Mouse (Mus musculus) brown adipose tissue, adult 24 weeks (tissue): ENCODE data around the gene Ell. TPM values are rescaled to one million over a fixed set of nuclear protein-coding genes. Genes with fewer than 3 reads are reported as not detected.

ENCODE experiments used
- H3K27ac ChIP-seq: fragments of 200-500 bp; replicated peaks from 2 replicates; pipeline ENCODE4 v1.5.1; 2012; ENCODE audit warnings: low read depth, mild to moderate bottlenecking, low read length
- H3K4me1 ChIP-seq: fragments of 200-500 bp; 2 replicates; pipeline ENCODE4 v1.6.1; 2012; ENCODE audit warnings: low read length, mixed read lengths; ENCODE audit not compliant: control insufficient read depth, insufficient read depth, insufficient read length
- H3K4me3 ChIP-seq: fragments of 200-500 bp; 2 replicates; pipeline ENCODE4 v1.5.1; 2012; ENCODE audit warnings: low read depth, mild to moderate bottlenecking, low read length, moderate library complexity; ENCODE audit not compliant: insufficient read depth
- polyA plus RNA-seq: library from polyadenylated mRNA; stranded (reverse); fragments of >200 nt; gene quantifications from 2 replicates; pipeline ENCODE4 v1.2.4, GENCODE M21; 2012; ENCODE audit not compliant: missing spikeins, insufficient read depth, insufficient read length

Ell gene
- polyA plus RNA-seq, 1 experiment: 9.1 TPM

DNA sequence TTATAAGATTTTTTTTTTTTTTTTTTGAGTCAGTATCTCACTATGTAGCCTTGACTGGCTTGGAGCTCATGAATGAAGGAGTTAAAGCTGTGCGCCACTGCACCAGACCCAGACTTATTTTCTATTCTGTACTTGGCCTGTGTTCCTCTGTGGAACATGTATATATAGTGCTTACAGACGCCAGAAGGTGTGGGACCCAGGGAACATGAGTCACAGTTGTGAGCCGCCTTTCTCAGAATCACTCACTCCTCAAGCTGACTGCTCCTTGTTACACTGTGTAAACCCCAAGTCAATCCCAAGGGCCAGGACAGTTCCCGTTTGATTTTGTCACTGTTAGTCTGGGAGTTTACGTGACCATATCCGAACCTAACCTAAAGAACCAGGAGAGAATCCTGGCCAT, 20.2 kb upstream of the Ell start:
- no peak overlapping the region for H3K27ac ChIP-seq
- peaks cover 7% of the 10 kb centered on the region; the same call in 1 of the 2 replicates for H3K4me1 ChIP-seq
- H3K4me3 ChIP-seq: no peak overlapping the region

DNA sequence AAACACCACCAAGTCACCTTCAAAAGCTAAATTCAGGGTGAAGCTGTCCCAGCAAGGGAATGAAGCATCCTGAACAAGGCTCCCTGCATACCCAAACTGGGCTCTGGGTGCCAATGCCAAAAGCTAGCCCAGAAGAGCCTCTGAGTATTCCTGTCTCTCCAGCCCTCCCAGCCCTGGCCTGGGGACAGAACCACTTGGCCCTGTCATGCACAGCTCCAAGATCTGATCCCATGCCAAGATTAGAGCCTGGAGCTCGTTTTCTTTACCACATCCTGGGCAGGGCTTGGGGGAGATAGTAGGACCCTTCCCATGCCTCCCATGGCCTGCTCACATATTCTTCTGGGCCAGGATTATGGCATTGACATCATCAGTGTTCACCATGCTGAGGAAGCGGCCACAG, 19.7 kb upstream of the Ell start:
- Histone ChIP-seq H3K27ac (no peak overlapping the region), H3K4me3 (no peak overlapping the region), H3K4me1 (peaks cover 7% of the 10 kb centered on the region; the same call in 1 of the 2 replicates)

DNA sequence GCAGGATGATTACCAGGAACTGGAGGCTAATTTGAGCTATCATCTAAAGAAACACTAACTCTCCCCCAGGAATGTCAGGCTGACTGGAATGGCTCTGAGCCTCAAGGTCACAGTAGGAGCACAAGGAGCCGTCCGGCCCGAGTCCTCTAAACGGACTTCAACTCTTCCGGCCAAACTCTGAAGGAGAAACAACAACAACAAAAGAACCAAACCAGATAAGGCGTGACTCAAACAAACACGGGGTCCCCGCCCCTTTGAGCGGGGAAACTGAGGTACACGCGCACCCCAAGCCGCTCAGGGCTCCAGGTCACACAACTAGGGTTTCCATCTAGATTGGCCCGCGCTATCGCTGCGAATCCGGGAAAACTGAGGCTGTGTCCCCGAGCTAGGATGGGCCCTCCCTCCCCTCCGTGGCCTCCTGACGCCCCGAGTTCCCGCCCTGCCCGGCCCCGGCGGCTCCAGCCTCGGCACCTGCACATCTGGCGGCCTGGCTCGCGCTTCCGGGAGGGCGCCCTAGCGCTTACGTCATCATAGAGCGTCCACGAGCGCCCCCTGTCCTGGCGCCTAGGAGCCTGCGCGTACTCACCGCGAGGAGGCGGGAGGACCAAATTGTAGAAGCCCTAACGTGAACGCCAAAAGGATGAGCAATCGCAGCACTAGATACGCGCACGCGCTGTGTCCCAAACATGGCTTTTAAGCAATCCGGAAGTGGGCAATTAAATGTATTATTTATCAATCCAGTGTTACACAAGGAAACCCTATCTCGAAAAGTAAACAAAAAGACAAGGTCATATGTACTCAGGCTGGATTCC, 16.5 kb upstream of the Ell start:
- Histone ChIP-seq H3K4me1 (peaks cover 7% of the 10 kb centered on the region; the same call in 1 of the 2 replicates), H3K27ac (peak overlapping the region; percentile 91), H3K4me3 (peak overlapping the region; percentile 80)

GRCm38 (mm10) chr8:70527111-70527511, 12.1 kb upstream of the Ell start:
- H3K4me3 ChIP-seq: peak overlapping the region; percentile 76
- H3K4me1 ChIP-seq: peaks cover 12% of the 10 kb centered on the region
- peak overlapping the region; percentile 82 for H3K27ac ChIP-seq

DNA sequence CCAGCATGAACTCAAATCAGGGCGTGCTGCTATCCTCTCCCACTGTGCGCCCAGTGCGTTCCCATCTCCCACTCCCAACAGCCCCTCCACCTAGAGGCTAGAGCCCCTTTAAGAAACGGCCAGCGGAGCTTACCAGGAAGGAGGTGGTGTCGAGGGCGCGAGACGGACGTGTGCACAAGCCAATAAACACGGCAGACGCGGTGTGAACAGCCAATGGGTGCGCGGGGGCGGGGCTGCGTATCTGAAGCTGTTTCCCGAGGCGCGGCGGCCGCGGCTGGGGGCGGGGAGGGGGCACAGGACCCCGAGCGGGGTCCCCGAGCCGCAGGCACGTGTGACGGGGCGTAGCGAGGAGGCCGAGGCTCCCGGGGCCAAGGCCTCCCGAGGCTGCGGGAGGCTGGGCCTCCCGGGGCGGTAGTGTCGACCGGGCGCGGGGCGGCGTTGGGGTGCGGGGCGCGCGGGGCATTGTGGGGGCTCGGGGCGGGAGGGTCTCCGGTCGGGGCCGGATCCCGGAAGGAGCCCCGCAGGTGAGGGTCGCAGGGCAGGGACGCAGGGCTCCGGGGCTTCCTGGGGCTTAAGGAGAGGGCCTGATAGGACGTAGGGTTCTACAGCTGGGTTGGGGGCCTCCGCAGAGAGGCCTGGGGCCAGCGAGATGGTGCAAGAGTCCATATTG, 11.6 kb upstream of the Ell start, which contains the start of the genes Fkbp8 and Kxd1:
Gene Fkbp8, plus strand, starts transcription at position 213 of the 670 bp plus-strand sequence.
Gene Kxd1, minus strand, starts transcription at position 445 of the 670 bp plus-strand sequence.
- Histone ChIP-seq H3K4me1 (peaks cover 10% of the 10 kb centered on the region), H3K4me3 (peak within 1 kb of the TSS; percentile 85)

GRCm38 (mm10) chr8:70528182-70528797, 11.0 kb upstream of the Ell start:
- H3K4me3 ChIP-seq: peak overlapping the region; percentile 85
- H3K4me1 ChIP-seq: peaks cover 9% of the 10 kb centered on the region
- H3K27ac ChIP-seq: peak overlapping the region; percentile 52

More for the DNA sequence above, 11.6 kb upstream of the Ell start, which contains the start of the genes Fkbp8 and Kxd1:
- H3K27ac ChIP-seq: peak within 1 kb of the TSS; percentile 82

GRCm38 (mm10) chr8:70529299-70529698, 10.0 kb upstream of the Ell start:
- no peak overlapping the region for H3K27ac ChIP-seq
- no peak overlapping the region; the same call in 1 of the 2 replicates for H3K4me3 ChIP-seq
- peaks cover 6% of the 10 kb centered on the region for H3K4me1 ChIP-seq

DNA sequence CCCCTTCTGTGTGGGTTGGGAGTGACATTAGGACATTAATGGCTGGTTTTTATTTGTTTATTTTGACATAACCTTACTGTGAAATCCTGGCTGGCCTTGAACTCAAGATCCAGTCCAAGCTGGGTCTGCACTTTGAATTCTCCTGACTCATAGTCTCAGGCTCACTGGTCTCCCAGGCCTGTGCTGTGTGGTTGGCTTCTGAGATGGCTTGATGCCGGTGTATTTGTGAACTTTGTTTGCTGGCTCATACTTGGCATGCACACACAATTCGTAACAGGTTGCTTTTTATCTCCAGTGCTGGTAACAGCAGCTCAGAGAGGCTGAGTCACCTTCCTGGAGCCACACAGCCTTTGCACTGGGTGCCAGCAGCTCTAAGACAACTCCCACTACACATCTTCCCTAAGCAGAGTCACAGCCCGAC, 9.5 kb upstream of the Ell start:
- no peak overlapping the region for H3K27ac ChIP-seq

GRCm38 (mm10) chr8:70530314-70530713, 8.9 kb upstream of the Ell start:
- H3K27ac ChIP-seq: no peak overlapping the region
- H3K4me1 ChIP-seq: peaks cover 6% of the 10 kb centered on the region
- H3K4me3 ChIP-seq: no peak overlapping the region

More for the DNA sequence above, 9.5 kb upstream of the Ell start:
- Histone ChIP-seq H3K4me1 (peaks cover 6% of the 10 kb centered on the region), H3K4me3 (no peak overlapping the region)

DNA sequence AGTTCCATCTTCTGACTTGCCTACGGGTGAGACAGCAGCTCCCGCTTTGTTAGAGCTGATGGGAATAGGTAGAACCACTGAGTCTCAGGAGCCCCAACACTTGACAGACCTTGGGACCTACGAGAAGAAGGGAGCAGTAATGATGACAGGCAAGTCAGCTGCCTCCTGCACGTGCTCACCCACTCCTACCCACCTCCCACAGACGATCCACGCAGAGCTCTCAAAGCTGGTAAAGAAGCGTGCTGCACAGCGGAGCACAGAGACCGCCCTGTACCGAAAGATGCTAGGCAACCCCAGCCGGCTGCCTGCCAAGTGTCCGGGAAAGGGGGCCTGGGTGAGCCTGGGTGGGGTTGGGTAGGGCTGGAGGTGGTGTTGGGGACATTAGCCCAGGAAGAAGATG, 5.0 kb upstream of the Ell start:
- Histone ChIP-seq H3K4me1 (peaks cover 2% of the 10 kb centered on the region), H3K4me3 (no peak overlapping the region), H3K27ac (no peak overlapping the region)

- H3K27ac ChIP-seq: no peak overlapping the region
- H3K4me1 ChIP-seq: no peaks in the 10 kb centered on the region; the same call in 1 of the 2 replicates
These were observed 4.0 kb upstream of the Ell start for GRCm38 (mm10) chr8:70535221-70535620.

GRCm38 (mm10) chr8:70535701-70536100, 3.6 kb upstream of the Ell start:
- Histone ChIP-seq H3K27ac (no peak overlapping the region), H3K4me1 (peaks cover 3% of the 10 kb centered on the region; the same call in 1 of the 2 replicates), H3K4me3 (no peak overlapping the region)

More at GRCm38 (mm10) chr8:70535221-70535620, 4.0 kb upstream of the Ell start:
- no peak overlapping the region for H3K4me3 ChIP-seq

DNA sequence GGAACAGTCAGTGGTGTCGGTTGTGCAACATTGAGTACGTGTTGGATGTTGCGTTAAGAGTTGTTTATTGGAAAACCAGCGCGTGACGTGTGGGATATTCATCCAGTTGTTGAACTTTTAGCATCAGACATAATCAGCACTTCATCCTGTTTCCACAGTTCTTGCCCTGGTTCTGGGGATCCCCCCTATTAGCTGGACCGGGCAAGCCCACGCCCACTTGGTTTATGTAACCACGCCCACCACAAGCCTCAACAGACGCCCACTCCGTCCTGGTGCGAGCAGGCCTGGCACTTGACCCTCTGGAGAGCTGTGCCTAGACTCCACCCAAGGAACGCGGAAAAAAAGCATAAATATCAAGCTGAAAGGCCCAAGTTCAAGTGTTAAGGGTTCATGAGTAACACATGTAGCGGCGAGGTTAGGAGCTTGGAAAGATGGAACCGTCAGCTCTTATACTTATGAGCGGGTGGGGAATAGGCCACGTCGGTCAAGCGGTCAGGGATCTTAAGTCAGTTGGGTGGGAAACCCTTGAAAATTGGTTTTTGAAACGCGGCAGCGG, 1.2 kb upstream of the Ell start:
- Histone ChIP-seq H3K4me1 (peaks cover 16% of the 10 kb centered on the region), H3K4me3 (peak overlapping the region; percentile 61), H3K27ac (peak overlapping the region; percentile 65)

GRCm38 (mm10) chr8:70538633-70539076, 602 bp upstream of the Ell start:
- H3K27ac ChIP-seq: peak overlapping the region; percentile 92
- H3K4me3 ChIP-seq: peak overlapping the region; percentile 72
- H3K4me1 ChIP-seq: peaks cover 21% of the 10 kb centered on the region
